Mouse (Mus musculus) layer of hippocampus, postnatal 25 days (tissue): ENCODE measurements at regions not wholly inside any gene's neighbourhood (a gene's known extent, or its start where the extent isn't known, plus 50 kb on each side); places are given as distances from the start of the nearest gene placed in this dataset.

Experiments used
- DNase-seq, 2 experiments: peaks; one replicate each; pipeline ENCODE4 v3.0.0; 2022; ENCODE audit warnings: mixed read lengths in 2 of 2, low spot score in 1 of 2; ENCODE audit errors: extremely low spot score in 1 of 2

DNA sequence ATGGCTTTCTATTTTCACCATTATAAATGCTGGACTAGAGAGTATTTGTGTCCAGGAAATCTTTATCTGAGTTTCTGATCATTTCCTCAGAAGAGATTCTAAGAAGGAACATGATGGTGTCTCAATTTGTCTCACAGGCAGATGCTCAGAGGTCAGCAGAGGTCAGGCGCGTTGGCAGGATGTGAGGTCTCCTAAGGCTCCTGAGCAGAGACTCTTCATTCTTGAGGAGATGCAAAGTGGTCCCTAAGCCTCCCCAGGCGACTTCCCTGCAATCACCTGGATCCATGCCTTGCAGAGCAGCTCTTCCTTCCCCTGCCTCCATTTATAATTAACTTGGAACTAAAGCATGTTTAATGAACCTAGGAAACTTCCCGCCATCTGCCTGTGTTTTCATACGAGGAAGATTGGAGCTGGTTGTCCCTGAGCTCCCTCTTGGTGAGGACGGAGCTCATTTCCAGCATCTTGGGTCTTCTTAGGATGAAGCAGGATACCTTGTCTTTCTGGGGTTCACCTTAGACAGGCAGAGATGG, 71.8 kb downstream of the Arf2 start:
- DNase-seq: no peak

DNA sequence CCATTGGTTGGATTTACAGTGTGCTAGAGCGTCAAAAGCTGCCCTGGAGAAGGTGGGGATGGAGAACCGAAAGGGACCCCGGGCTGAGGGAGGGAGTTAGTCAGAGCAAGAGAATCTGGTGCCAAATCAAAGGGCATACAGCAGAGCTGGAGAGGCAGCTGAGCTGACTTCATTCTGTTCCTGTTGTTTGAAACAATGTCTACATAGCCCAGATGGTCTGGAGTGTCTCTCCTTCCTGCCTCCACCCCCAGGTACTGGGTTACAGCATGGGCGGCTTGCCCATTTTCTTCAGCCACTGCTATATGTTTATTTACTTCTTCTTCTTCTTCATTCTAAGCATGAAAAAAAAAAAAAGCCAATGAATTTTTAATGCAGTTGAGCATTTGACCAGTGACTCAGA, 78.7 kb downstream of the Arf2 start:
- DNase-seq: no peak

DNA sequence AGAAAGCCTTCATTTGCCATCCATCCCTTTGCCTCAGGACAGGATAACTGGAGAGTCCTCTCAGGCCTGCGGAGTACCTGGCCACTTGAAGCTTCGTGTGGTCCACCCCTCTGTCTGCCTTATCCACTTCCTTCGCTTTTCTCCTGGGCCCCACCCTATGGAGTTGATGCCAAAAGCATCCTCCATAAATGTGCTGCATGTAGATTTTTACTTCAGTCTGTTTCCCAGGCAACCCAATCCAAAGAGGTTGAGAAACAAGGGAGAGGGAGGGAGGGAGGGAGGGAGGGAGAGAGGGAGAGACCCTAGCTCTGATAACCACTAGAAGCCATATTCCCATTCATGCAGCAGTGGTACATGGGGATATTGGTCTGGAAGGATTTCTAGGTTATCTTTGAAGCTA, 80.7 kb upstream of the Crhr1 start:
- peak in 1 of 2 experiments; percentile 17 for DNase-seq

DNA sequence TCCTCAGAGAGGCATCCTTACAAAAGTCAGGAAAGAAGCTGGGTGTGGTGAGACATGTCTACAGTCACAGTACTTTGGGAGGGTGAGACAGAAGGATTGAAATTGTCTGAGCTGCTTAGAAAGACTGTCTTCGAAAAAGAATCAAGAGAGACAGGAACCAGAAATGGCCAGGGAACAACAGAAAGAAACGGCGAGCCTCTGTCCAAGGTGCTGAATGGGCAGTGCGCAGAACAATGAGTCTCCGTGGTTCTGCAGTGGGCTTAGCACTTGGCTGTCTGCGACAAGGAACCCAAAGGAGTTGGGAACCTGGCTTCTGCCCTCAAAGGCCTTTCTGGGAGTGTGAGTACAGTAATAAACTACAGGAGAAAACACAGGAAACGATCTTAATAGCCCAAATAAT, 79.4 kb upstream of the Crhr1 start:
- DNase-seq: no peak

DNA sequence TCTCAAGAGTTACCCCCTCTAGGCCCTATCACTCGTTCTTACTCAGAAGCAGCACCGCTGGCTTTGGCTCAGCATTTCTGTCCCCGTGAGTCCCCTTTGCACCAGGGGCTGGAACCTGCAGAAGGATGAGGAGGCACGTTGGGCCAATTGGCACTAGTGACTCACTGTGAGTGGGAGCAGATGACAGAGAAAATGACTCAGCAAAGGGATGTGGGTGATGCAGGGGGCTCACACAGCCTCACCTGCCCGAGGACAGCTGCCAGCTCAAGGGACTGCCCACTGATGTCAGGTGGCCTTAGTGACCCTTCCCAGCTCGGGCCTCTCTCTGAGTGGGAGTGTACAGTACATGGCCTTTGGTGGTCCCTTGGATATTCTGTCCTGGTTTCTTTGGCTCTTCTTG, 76.7 kb upstream of the Crhr1 start:
- no peak for DNase-seq

DNA sequence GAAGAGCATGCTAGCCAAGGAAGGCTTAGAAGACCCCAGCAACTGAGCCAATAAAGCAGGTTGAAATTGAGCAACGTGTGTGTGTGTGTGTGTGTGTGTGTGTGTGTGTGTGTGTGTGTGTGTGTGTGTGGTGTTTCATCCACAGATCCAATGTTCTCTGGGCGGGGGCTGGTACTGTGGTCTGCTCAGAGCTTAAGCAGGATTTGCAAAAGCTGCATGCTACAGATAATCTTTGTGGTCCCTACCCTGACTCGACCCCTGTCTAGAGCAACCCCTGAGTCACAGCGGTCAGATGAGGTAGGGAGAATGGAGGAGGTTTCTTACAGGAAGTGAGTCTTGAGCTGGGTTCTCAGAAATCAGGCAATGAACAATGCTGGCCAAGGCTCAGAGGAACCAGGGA, 75.6 kb upstream of the Crhr1 start:
- no peak for DNase-seq

DNA sequence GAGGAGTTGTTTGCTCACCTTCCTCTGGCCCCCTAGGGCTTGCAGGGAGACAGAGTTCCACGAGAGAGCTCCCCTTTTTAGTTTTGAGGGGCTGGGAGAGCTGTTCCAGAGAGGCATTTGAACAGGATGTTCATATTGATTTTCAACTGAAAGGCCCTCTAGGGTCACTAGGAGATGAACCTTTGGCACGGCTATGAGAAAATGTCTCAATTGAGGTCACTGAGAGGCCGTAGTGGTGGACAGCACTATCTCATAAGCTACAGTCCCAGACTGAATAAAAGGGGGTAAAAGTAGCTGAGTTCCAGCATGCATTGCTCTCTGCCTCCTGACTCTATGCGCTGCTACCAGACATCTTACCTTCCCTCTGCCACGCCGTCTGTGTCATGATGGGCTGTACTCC, 74.1 kb upstream of the Crhr1 start:
- DNase-seq: no peak

DNA sequence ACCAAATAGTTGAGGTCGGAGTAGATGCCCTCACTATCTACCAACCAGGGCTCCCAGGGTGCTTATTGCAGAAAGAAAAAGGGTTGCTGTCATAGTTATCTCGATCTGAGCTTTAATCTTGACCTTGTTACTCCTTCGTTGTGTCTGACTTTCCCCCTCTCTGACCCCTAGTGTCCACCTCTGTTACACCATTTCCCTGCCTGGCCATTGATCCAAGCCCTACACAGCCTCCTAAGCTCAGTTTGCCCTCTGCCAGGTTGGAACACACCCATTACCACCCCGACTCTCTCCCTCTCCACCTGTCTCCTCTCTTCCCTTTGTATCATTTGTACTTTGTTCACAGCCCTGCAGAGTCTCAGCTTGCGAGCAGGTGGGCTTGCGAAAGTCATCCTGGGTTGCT, 73.6 kb upstream of the Crhr1 start:
- DNase-seq: no peak

DNA sequence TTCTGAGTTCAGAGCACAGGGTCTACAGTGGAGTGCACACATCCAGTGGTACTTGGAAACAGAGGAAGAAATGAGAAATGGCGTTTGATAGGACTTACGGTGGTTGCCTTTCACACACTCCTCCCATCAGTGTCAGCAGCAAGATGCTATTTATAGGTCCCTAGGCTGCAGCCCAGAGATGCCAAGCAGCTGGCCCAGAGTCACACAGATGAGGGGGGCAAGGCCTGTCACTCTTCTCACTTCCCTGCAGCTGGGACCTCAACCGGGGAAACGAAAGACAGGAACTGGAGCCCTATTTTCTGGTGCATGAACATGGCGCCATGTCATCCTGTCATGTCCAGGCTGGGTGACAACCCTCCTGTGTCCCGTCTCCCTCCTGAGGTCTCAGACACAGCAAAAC, 71.3 kb upstream of the Crhr1 start:
- no peak for DNase-seq

DNA sequence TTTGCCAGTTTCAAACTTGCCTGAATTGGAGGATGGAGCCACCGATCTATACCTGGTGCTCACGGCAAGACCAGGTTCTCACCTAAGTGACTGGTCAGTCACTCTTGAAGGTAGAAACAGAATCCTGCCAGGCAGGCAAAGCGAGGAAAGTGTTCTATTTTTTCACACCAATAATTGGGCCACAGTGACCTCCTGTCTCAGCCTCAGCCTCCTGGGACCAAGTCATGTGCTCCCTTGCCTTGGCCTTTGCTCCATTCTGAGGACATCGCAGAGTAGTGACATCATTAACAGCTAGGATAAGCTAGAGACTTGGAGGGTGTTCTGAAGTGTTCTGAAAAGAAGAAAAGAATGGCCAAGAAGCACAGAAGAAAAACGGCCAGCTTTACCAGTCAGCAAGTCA, 67.5 kb upstream of the Crhr1 start:
- no peak for DNase-seq

DNA sequence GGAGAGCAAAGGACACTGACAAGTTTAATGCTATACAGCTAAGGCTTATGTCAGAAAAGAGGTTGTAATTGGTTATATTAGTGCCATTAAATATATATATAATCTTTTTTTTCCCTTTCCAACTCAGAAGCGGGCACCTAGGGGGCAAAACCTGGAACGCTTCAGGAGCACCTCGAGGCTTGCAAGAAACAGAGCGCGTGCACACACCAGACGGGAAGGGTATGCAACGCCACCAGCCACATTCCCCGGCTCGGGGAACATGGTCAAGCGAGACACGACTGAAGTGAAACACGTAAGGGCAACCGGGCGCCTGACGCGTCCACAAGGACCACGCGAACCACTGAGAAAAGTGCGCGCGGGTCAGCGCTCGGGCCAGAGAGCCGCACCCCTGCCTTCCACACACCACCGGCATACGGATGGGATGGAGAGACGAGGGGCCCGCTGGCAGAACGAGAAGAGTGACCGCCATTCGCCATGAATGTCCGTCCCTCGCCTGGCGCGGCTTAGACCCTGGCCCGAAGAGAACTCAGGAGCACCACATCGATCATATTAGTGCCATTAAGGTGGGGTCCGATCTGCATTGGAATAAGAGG, 60.0 kb upstream of the Crhr1 start:
- no peak for DNase-seq

DNA sequence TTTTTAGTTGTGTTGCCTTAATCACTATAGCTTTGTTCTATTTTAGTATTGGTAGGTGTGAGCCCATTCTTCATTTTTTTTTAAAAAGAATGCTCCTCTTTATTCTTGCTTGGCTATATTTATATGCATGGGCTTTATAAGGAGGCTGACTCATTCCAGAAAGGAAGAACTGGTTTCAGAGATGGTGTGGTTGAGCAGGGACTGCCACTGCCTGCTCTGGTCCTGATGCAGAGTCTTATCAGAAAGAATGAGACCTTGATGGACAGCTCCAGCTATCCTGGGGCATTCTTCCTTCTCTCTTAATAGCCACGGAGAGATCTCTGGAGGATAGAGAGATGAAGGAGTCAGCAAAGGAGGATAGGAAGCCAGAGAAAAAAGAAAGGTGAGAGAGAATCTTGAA, 57.9 kb upstream of the Crhr1 start:
- DNase-seq: no peak

DNA sequence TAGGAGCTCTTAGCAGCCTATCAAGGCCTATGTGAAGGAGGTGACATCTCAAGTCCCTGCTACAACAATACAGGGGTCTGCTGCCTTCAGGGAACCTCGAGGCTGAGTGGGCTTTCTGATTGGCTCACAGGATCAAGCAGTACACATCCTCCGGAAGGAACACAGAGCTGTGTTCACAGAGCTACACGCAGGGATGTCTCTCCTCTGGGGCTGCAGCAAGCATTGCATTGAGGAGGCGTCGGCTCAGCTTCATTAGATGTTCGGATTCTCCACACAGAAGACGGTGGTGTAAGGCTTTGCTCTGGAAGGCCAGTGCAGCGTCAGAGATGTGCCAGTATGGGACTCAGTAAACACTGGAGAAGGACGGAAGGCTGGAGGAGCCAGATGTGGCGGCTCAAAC, 57.3 kb upstream of the Crhr1 start:
- DNase-seq: no peak

DNA sequence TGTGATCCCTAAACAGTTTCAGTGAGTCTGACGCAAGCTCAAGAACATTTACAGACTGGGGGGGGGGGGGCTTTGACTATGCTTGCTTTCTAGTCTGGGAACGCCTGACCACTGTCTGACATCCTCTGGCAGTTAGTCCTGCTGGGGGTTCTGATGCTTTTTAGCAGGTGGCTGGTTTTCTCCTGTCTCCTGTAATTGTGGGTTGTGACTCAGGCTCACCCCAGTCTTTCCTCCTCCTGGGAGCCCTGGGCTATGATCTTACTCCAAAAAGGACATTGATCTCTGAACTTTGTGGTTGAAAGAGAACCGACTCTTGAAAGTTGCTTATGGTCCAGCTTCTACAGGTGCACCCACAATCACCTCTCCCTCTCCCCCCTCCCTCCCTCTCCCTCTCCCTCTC, 50.6 kb upstream of the Crhr1 start:
- DNase-seq: no peak
